Mouse (Mus musculus) limb, embryonic 11.5 days (tissue): Measurements from ENCODE around the gene Sh3bp4. TPM values are rescaled to one million over a fixed set of nuclear protein-coding genes. Genes with fewer than 3 reads are reported as not detected.

ENCODE experiments used
- ATAC-seq: fragments of 200-750 bp; cut with Nextera tagmentation; 2 replicates; pipeline ENCODE4 v1.8.0; 2017; ENCODE audit warnings: low read depth; ENCODE audit not compliant: insufficient number of reproducible peaks, low FRiP score, low TSS enrichment
- DNase-seq: peaks from one replicate; pipeline ENCODE4 v3.0.0-alpha.2; 2015; ENCODE audit warnings: low spot score
- H3K27ac ChIP-seq: fragments of 300-500 bp; sonication (generic); replicated peaks from 2 replicates; pipeline ENCODE4 v1.5.1; 2014; ENCODE audit warnings: low read depth, mild to moderate bottlenecking, low read length
- H3K27me3 ChIP-seq: fragments of 300-500 bp; sonication (generic); 2 replicates; pipeline ENCODE4 v1.6.1; 2014; ENCODE audit warnings: mild to moderate bottlenecking, low read length, mixed read lengths; ENCODE audit not compliant: control insufficient read depth, insufficient read depth
- H3K36me3 ChIP-seq: fragments of 300-500 bp; sonication (generic); 2 replicates; pipeline ENCODE4 v1.6.1; 2014; ENCODE audit warnings: mild to moderate bottlenecking, low read length, moderate library complexity, mixed read lengths; ENCODE audit not compliant: control insufficient read depth, insufficient read depth
- H3K4me1 ChIP-seq: fragments of 300-500 bp; sonication (generic); 2 replicates; pipeline ENCODE4 v1.6.1; 2014; ENCODE audit warnings: low read length, mixed read lengths; ENCODE audit not compliant: control insufficient read depth, insufficient read depth
- H3K4me2 ChIP-seq: fragments of 300-500 bp; sonication (generic); 2 replicates; pipeline ENCODE4 v1.6.1; 2014; ENCODE audit warnings: low read depth, mild to moderate bottlenecking, moderate library complexity; ENCODE audit not compliant: severe bottlenecking
- H3K4me3 ChIP-seq: fragments of 300-500 bp; sonication (generic); 2 replicates; pipeline ENCODE4 v1.5.1; 2014; ENCODE audit warnings: low read depth, low read length
- H3K9ac ChIP-seq: fragments of 300-500 bp; sonication (generic); 2 replicates; pipeline ENCODE4 v1.6.1; 2014; ENCODE audit warnings: mild to moderate bottlenecking, low read length
- H3K9me3 ChIP-seq: fragments of 300-500 bp; sonication (generic); 2 replicates; pipeline ENCODE4 v1.6.1; 2016; ENCODE audit warnings: low read length; ENCODE audit not compliant: control insufficient read depth
- WGBS: fragments of 180-500 bp; shearing (Covaris S2); extraction: QIAGEN DNeasy Blood & Tissue Kit; methylation state at CpG from one replicate; pipeline ENCODE4 v1.1.7; 2014; 5-methylcytosine and 5-hydroxymethylcytosine counted together
- polyA plus RNA-seq: library from polyadenylated mRNA; unstranded; fragments of >200 nt; fragmentation: Nextera tagmentation; extraction: Ambion mirVana; gene quantifications from 2 replicates; pipeline ENCODE4 v1.2.1, GENCODE M21; 2014

Gene Sh3bp4
- polyA plus RNA-seq, 1 experiment from 2014 or later = 20.6 TPM

DNA sequence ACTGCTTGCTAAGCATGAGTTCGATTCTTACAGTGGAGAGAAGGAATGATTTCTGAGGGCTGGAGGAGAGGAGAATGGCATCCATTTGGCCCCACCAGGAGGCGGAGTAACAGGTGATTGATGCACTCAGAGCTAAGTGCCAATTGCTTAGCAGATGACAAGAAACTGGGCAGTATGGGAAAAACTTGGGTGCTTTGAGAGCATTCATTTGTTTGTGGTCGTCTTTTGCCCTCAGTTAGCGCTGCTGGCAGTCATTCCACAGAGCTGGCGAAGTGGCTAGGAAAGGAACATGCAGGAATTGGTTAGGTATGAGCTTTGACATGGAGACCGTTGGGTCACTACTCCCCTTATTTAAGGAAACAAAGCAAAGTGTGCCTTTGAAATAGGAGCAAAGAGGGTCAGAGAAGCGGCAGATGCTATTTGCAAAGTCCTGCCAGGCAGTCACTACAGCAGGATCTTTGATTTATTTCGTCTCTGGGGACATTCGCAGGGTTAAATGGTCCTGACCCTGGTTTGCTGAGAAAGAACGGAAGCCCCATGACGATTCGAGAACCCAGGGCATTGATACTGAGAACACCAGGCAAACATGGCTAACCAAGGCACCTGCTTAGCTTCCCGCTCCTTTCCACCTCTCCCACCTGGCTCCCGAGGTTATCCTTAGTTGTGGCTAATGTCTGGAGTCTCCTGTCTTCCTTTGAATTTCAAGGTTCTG lies 12.1 kb downstream of the Sh3bp4 start:
- peaks cover 33% of the 10 kb centered on the region for H3K4me1 ChIP-seq
- DNase-seq (no peak), ATAC-seq (no peak)
- H3K36me3 ChIP-seq = no peaks in the 10 kb centered on the region
- no peak overlapping the region for H3K9ac ChIP-seq
- no peak overlapping the region for H3K27ac ChIP-seq
- H3K4me3 ChIP-seq = no peak overlapping the region
- H3K4me2 ChIP-seq = no peak overlapping the region
- H3K9me3 ChIP-seq = no peaks in the 10 kb centered on the region
- no peaks in the 10 kb centered on the region for H3K27me3 ChIP-seq
- WGBS = 32% methylated on average over 14 of the region's 14 CpGs

DNA sequence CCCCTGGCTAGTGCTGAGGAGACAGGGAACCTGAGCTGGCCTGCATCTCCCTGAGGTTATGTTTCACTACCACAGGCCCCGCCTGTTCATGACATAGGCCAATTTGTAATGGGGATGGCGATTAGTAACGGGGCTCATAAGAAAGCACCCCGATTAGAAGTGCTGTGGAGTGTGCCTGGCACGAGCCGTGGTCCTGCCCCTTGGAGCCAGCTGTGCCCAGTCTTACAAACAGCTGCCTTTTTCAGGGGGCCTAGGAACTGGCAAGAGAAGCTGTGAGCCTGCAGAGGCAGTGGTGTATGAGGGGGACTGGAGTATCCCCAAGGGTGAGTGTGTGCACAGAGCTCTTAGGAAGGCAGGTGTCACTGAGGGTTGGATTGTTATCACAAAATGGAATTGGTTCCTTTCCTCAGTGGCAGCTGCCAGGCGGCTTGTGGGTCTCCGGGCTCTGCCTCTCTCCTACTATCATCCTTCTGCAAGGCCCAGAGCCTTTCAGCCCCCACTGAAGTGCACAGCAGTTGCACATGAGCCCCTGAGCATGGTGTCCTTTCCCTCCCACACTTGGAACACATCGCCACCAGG lies 16.4 kb downstream of the Sh3bp4 start:
- 80% methylated on average over 9 of the region's 9 CpGs for WGBS

DNA sequence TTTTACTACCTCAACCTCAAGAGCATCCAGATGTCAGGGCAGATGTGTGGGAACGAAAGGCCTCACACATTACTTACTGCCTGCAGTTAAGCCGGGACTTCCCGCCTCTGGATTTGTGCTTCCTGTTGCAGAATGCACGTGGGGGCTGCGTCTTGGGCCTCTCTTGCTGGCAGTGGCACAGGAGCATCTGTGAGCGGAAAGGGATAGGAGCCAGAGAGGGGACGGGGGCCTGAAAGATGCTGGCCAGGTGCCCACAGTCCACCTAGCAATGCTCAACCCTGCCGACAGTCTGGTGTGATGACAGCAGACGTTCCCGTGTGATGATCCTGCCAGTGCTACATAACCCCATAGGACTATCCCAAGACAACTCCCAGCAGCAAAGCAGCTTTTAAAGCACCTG lies 17.9 kb downstream of the Sh3bp4 start:
- no peak overlapping the region for H3K9ac ChIP-seq
- H3K9me3 ChIP-seq = no peaks in the 10 kb centered on the region
- H3K4me3 ChIP-seq = no peak overlapping the region
- H3K4me2 ChIP-seq = no peak overlapping the region
- DNase-seq (no peak), ATAC-seq (no peak)
- H3K27ac ChIP-seq = no peak overlapping the region
- no peaks in the 10 kb centered on the region; the same call in 1 of the 2 replicates for H3K36me3 ChIP-seq
- H3K4me1 ChIP-seq = peaks cover 22% of the 10 kb centered on the region
- 55% methylated on average over 10 of the region's 10 CpGs for WGBS
- H3K27me3 ChIP-seq = no peaks in the 10 kb centered on the region

More for the DNA sequence above, 16.4 kb downstream of the Sh3bp4 start:
- H3K27me3 ChIP-seq = no peaks in the 10 kb centered on the region
- peaks cover 17% of the 10 kb centered on the region; the same call in 1 of the 2 replicates for H3K4me1 ChIP-seq
- H3K9me3 ChIP-seq = no peaks in the 10 kb centered on the region
- H3K4me2 ChIP-seq = no peak overlapping the region
- H3K27ac ChIP-seq = no peak overlapping the region
- DNase-seq = no peak
- no peaks in the 10 kb centered on the region; the same call in 1 of the 2 replicates for H3K36me3 ChIP-seq
- H3K9ac ChIP-seq = no peak overlapping the region
- no peak for ATAC-seq
- no peak overlapping the region for H3K4me3 ChIP-seq

DNA sequence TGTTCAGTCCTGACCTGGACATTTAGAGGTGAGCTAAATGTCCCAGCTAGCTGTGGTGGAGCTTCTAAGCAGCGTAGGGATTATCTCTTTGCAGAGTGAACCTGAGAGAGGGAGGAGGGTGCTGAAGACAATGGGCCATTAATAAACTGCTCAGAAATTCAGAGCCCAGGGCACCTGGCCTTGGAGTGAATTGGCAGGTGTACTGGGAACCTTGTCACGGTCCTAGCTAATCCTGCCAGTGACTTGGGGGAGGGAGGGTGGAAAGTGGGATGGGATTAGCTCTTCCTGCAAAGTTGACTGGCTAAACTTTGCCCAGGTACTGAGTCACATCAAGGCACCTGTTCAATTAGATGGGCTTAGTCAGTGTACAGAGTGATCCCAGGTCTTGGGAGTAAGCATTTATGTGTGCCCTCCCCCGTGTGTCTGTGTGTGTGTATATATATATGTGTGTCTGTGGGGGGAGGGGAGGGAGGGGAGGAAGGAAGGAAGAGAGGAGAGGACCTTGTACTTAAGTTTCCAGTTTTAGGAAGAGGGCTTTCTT lies 18.6 kb downstream of the Sh3bp4 start:
- Histone ChIP-seq H3K27me3 (no peaks in the 10 kb centered on the region), H3K9ac (no peak overlapping the region), H3K27ac (no peak overlapping the region), H3K9me3 (no peaks in the 10 kb centered on the region), H3K4me3 (no peak overlapping the region), H3K36me3 (no peaks in the 10 kb centered on the region; the same call in 1 of the 2 replicates), H3K4me1 (peaks cover 26% of the 10 kb centered on the region), H3K4me2 (no peak overlapping the region)
- no peak for ATAC-seq
- 72% methylated on average over 3 of the region's 3 CpGs for WGBS
- no peak for DNase-seq

DNA sequence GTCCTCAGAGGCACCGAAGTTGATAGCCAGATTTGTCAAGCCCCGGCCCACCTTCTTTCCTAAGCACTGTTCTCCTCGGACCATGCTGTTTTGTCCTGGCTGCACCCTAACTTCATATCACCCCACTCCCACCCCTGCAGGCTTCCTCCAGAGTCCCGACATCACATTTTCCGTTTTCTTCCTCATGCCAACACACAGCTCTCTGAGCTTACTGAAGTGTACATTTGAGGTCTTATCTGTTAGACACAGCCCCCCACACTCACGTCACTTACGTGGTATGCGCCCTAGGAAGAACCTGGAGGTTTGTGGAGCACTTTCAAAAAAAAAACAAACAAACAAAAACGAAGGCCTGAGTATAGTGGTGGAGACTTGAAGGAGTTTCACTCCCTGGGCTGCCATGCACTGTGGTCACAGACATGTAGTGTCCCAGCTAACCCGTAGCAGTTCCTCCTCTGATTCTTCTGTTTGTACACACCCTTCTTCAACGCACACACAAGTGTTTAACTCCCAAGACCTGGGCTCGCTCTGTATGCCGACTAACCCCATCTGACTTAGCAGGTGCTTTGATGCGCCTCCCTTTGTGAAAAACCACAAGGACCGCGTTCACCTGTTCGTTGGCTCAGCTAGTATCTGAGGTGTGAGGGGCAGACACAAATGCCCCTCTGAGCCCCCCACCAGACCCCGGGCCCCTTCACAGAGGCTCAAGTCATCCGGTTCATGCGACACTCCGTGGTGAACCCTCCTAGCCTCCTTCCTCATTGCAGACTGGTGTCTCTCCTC lies 19.8 kb downstream of the Sh3bp4 start:
- H3K4me3 ChIP-seq = no peak overlapping the region
- WGBS = 82% methylated on average over 21 of the region's 21 CpGs
- H3K4me1 ChIP-seq = peaks cover 26% of the 10 kb centered on the region
- H3K27me3 ChIP-seq = no peaks in the 10 kb centered on the region
- no peak overlapping the region for H3K4me2 ChIP-seq
- H3K9ac ChIP-seq = no peak overlapping the region
- ATAC-seq (no peak), DNase-seq (no peak)
- no peaks in the 10 kb centered on the region for H3K9me3 ChIP-seq
- no peaks in the 10 kb centered on the region; the same call in 1 of the 2 replicates for H3K36me3 ChIP-seq
- H3K27ac ChIP-seq = no peak overlapping the region

DNA sequence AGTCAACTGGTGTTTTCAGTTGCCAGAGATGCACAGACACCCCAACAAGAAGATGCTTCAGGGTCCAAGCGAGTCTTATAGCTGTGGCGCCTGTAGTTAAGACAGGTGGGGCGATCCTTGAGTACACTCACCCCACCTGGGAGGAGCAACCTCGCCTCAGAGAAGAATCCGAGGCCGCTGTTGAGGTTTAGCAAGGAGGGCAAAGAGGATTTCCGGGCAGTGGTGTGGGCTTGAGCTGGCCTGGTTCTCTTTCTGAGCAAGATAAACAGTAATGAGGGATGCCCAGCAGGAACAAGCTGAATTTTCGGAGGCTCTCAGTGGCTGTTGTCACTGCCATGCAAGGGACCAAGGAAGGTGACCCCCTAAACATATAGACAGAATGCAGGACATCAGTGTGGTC lies 20.5 kb downstream of the Sh3bp4 start:
- Histone ChIP-seq H3K4me2 (no peak overlapping the region), H3K9ac (no peak overlapping the region), H3K27me3 (no peaks in the 10 kb centered on the region), H3K4me1 (peaks cover 26% of the 10 kb centered on the region), H3K36me3 (no peaks in the 10 kb centered on the region; the same call in 1 of the 2 replicates), H3K27ac (no peak overlapping the region), H3K9me3 (no peaks in the 10 kb centered on the region), H3K4me3 (no peak overlapping the region)
- DNase-seq (no peak), ATAC-seq (no peak)
- WGBS = 85% methylated on average over 8 of the region's 8 CpGs

DNA sequence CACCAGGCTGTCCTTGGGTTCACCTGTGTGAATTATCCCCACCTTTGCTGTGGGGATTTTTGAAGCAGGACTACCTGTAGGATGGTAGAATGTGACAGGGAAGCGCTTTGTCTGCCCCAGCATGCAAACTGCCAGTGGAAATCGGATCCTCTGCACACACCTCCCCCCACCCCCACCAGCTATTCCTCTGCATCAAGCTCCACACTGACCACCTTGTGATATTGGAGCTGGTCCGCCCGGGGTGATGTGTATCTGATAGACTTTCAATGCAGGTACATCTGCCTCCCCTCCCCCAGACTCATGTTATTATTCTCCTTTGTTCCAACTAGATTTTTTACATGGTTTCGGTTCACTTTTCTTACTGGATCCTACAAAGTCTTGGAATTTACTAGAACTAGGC lies 21.8 kb downstream of the Sh3bp4 start:
- DNase-seq (no peak), ATAC-seq (peak; percentile 29; the same call in 1 of the 2 replicates)
- Histone ChIP-seq H3K27me3 (no peaks in the 10 kb centered on the region), H3K4me3 (no peak overlapping the region), H3K4me2 (peak overlapping the region; percentile 28; the same call in 1 of the 2 replicates), H3K9ac (peak overlapping the region; percentile 50; the same call in 1 of the 2 replicates), H3K27ac (peak overlapping the region; percentile 75), H3K9me3 (no peaks in the 10 kb centered on the region), H3K36me3 (no peaks in the 10 kb centered on the region; the same call in 1 of the 2 replicates), H3K4me1 (peaks cover 25% of the 10 kb centered on the region)
- WGBS = 51% methylated on average over 5 of the region's 5 CpGs

DNA sequence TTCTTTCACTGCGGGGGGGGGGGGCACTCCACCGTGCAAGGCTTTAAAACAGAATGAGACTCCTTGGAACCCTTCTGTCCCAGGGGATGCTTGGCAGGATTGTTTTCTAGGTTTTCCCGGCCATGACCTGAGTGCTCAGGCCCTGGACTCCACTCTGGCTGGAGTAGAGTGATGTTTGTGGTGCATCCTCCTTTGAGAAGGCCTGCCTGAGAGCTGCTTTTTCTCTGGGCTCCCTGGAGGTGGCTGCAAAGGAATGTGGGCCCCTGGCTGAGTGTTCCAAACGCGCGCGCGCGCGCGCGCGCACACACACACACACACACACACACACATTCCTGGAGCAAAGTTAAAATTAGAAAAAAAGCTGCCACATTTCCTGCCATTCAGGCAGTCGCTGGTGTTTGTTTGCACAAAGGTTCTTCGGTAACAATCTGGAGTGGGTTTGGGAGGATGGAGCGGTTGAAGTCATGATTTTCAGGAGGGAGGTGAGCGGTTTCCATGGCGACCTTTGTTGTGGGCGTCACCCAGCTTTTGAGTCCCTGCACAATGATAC lies 22.3 kb downstream of the Sh3bp4 start:
- H3K4me1 ChIP-seq = peaks cover 25% of the 10 kb centered on the region
- peak overlapping the region; percentile 50 for H3K9ac ChIP-seq

More for the DNA sequence above, 22.3 kb downstream of the Sh3bp4 start:
- ATAC-seq (peak; percentile 52; the same call in 1 of the 2 replicates), DNase-seq (peak; percentile 79)
- Histone ChIP-seq H3K36me3 (no peaks in the 10 kb centered on the region; the same call in 1 of the 2 replicates), H3K9me3 (no peaks in the 10 kb centered on the region), H3K27ac (peak overlapping the region; percentile 75), H3K4me3 (no peak overlapping the region), H3K4me2 (peak overlapping the region; percentile 28; the same call in 1 of the 2 replicates), H3K27me3 (no peaks in the 10 kb centered on the region)
- 19% methylated on average over 19 of the region's 19 CpGs for WGBS
